Comparison of ENCODE assay signal across 10 mouse cellular contexts in genomic region chr3:66978457-66979381, GRCm38 (mm10). TPM values are rescaled to one million over a fixed set of nuclear protein-coding genes. Genes with fewer than 3 reads are reported as not detected.
DNase-seq lines count a peak whose midpoint lies in the region; ATAC-seq and TF ChIP-seq lines count a peak whose summit lies in the region.
"Had no signal": no experiment of that assay in that cellular context is flagged by ENCODE, and none has a peak within 500 bp of the region (broad histone marks: within the 10 kb centered on the region; RNA-seq: fewer than 3 reads in every experiment).

No protein-coding gene starts in this region.

- no peak for ATAC-seq in embryonic facial prominence, embryonic 15.5 days (ENCODE audit: insufficient number of reproducible peaks, low FRiP score, low TSS enrichment, low read depth)
- ATAC-seq in midbrain, embryonic 15.5 days (replicated peaks), result no peak
- no peak for ATAC-seq in monocyte, adult 5-6 weeks (replicated peaks; ENCODE audit: insufficient number of reproducible peaks, low FRiP score, low TSS enrichment, poor library complexity, severe bottlenecking)

- peaks cover 26% of the 10 kb centered on the region for H3K4me1 ChIP-seq in E14TG2a.4 (replicated peaks; ENCODE audit: low read depth, low read length)
- peaks cover 24% of the 10 kb centered on the region for H3K4me1 ChIP-seq in embryonic facial prominence, embryonic 15.5 days
- peaks cover 40% of the 10 kb centered on the region for H3K4me1 ChIP-seq in hindbrain, embryonic 10.5 days (replicated peaks)
- H3K4me1 ChIP-seq in midbrain, embryonic 15.5 days, result peaks cover 31% of the 10 kb centered on the region

- 3% methylated on average over 45 of the region's 45 CpGs for WGBS in embryonic facial prominence, embryonic 15.5 days
- under 1% methylated on average over 45 of the region's 45 CpGs for WGBS in hindbrain, embryonic 10.5 days
- under 1% methylated on average over 45 of the region's 45 CpGs for WGBS in midbrain, embryonic 15.5 days

- peak overlapping the region; percentile 12; the same call in 1 of the 2 replicates for H3K9ac ChIP-seq in embryonic facial prominence, embryonic 15.5 days
- peak overlapping the region; percentile 21 for H3K9ac ChIP-seq in midbrain, embryonic 15.5 days

- no peaks in the 10 kb centered on the region for H3K36me3 ChIP-seq in E14TG2a.4 (ENCODE audit: insufficient read depth, low read length)
- no peaks in the 10 kb centered on the region for H3K36me3 ChIP-seq in embryonic facial prominence, embryonic 15.5 days
- no peaks in the 10 kb centered on the region for H3K36me3 ChIP-seq in hindbrain, embryonic 10.5 days
- H3K36me3 ChIP-seq in midbrain, embryonic 15.5 days (replicated peaks), result no peaks in the 10 kb centered on the region

- peak overlapping the region; percentile 56 for H3K4me3 ChIP-seq in E14TG2a.4 (replicated peaks; ENCODE audit: low read length)
- peak overlapping the region; percentile 60 for H3K4me3 ChIP-seq in embryonic facial prominence, embryonic 15.5 days (replicated peaks)
- H3K4me3 ChIP-seq in hindbrain, embryonic 10.5 days, result peak overlapping the region; percentile 62
- H3K4me3 ChIP-seq in midbrain, embryonic 15.5 days, result peak overlapping the region; percentile 48

- DNase-seq in 3T3-L1 (ENCODE audit: low read depth, low spot score), result peak; percentile 42
- peak; percentile 60 for DNase-seq in hindbrain, embryonic 10.5 days (ENCODE audit: low spot score)
- DNase-seq in left cerebral cortex, adult 9 months (ENCODE audit: low spot score in 2 of 2), result no peak
- DNase-seq in left cerebral cortex, adult 11 months (ENCODE audit: low spot score), result no peak

- peaks cover 83% of the 10 kb centered on the region for H3K27me3 ChIP-seq in E14TG2a.4 (ENCODE audit: insufficient read depth, low read length)
- peaks cover 70% of the 10 kb centered on the region for H3K27me3 ChIP-seq in embryonic facial prominence, embryonic 15.5 days
- H3K27me3 ChIP-seq in hindbrain, embryonic 10.5 days (ENCODE audit: insufficient read depth, poor library complexity, severe bottlenecking), result peaks cover 100% of the 10 kb centered on the region
- peaks cover 11% of the 10 kb centered on the region for H3K27me3 ChIP-seq in midbrain, embryonic 15.5 days (replicated peaks)

- no peak for TF ChIP-seq CTCF in E14TG2a.4 (conservative IDR thresholded peaks at IDR 0.05; ENCODE audit: low read length)

- no peaks in the 10 kb centered on the region for H3K9me3 ChIP-seq in E14TG2a.4 (ENCODE audit: low read length)
- H3K9me3 ChIP-seq in embryonic facial prominence, embryonic 15.5 days (replicated peaks), result no peaks in the 10 kb centered on the region
- no peaks in the 10 kb centered on the region for H3K9me3 ChIP-seq in hindbrain, embryonic 10.5 days
- H3K9me3 ChIP-seq in midbrain, embryonic 15.5 days, result no peaks in the 10 kb centered on the region

- peak overlapping the region; percentile 85 for H3K4me2 ChIP-seq in embryonic facial prominence, embryonic 15.5 days (replicated peaks)
- H3K4me2 ChIP-seq in midbrain, embryonic 15.5 days, result peak overlapping the region; percentile 61

- H3K27ac ChIP-seq in embryonic facial prominence, embryonic 15.5 days (replicated peaks), result peak overlapping the region; percentile 45; the same call in 1 of the 2 replicates
- H3K27ac ChIP-seq in hindbrain, embryonic 10.5 days, result peak overlapping the region; percentile 74
- peak overlapping the region; percentile 71 for H3K27ac ChIP-seq in midbrain, embryonic 15.5 days
- H3K27ac ChIP-seq: macrophage had no signal

RNA-seq across cellular contexts. Expression of gene Rsrc1, which starts 2.5 kb away (rescaled TPM):
- 38.4 and 39.6 TPM in 2 replicates for polyA plus RNA-seq in embryonic facial prominence, embryonic 15.5 days (2015; fragmentation: Nextera tagmentation; extraction: Ambion mirVana)
- 31.7 and 38.2 TPM in 2 replicates for polyA plus RNA-seq in hindbrain, embryonic 10.5 days (2016; fragmentation: Nextera tagmentation; extraction: Ambion mirVana)
- 38.8 and 39.3 TPM in 2 replicates for polyA plus RNA-seq in midbrain, embryonic 15.5 days (2015; fragmentation: Nextera tagmentation; extraction: Ambion mirVana)
- 31.7 to 43.5 TPM (median 36.8 TPM) in 3 replicates for total RNA-seq in monocyte, adult 5-6 weeks (2017)

RNA-seq across cellular contexts. Expression of gene Shox2, which starts 2.9 kb away (rescaled TPM):
- polyA plus RNA-seq in embryonic facial prominence, embryonic 15.5 days (2015; fragmentation: Nextera tagmentation; extraction: Ambion mirVana), result 27.1 and 30.8 TPM in 2 replicates
- 12.3 and 17.2 TPM in 2 replicates for polyA plus RNA-seq in hindbrain, embryonic 10.5 days (2016; fragmentation: Nextera tagmentation; extraction: Ambion mirVana)
- 56.1 and 58.6 TPM in 2 replicates for polyA plus RNA-seq in midbrain, embryonic 15.5 days (2015; fragmentation: Nextera tagmentation; extraction: Ambion mirVana)
- total RNA-seq in monocyte, adult 5-6 weeks (2017), result 0.10 to 0.29 TPM in 2 of 3 replicates, not detected in the other
- polyA plus RNA-seq: cortical plate, adult 2 months had no signal

Comparison
In these comparisons a context has a peak if more than half of its experiments do, and no peak if none do; other contexts are left out.
1. DNase-seq: peak in 3T3-L1 (single experiment) and hindbrain, embryonic 10.5 days (single experiment); none in left cerebral cortex, adult 9 months (0 of 2) and left cerebral cortex, adult 11 months (single experiment).
2. Peak in every context shown above with its lines, with median percentiles within 50 percentile points of each other: H3K4me3 ChIP-seq and H3K27ac ChIP-seq.